Mouse (Mus musculus): ENCODE results near the gene Cacna1e. TPM values are rescaled to one million over a fixed set of nuclear protein-coding genes. Genes with fewer than 3 reads are reported as not detected.

The Cacna1e gene
- polyA plus RNA-seq, 1 experiment from 2014 or later = 0.20 TPM

GRCm38 (mm10) chr1:154415826-154416225, 468.5 kb downstream of the Cacna1e start:
- Histone ChIP-seq H3K27ac (ENCODE audit: low read depth) (no peak overlapping the region), H3K4me1 (ENCODE audit: insufficient read depth) (no peaks in the 10 kb centered on the region), H3K4me2 (ENCODE audit: low read depth, low read length) (no peak overlapping the region), H3K9me3 (ENCODE audit: low read length) (no peaks in the 10 kb centered on the region), H3K36me3 (replicated peaks; ENCODE audit: insufficient read depth, low read length) (no peaks in the 10 kb centered on the region), H3K27me3 (ENCODE audit: insufficient read depth, low read length) (no peaks in the 10 kb centered on the region), H3K4me3 (ENCODE audit: low read depth, low read length) (no peak overlapping the region), H3K9ac (replicated peaks) (no peak overlapping the region)
- ATAC-seq (no peak), DNase-seq (no peak)
- no peak for TF ChIP-seq CTCF (IDR thresholded peaks at IDR 0.05; ENCODE audit: low read depth)
- TF ChIP-seq EP300 (IDR thresholded peaks at IDR 0.05; ENCODE audit: low read depth) = no peak
- WGBS (ENCODE audit: insufficient replicate concordance) = 70% methylated on average over 10 of the region's 10 CpGs

- WGBS (ENCODE audit: insufficient replicate concordance) = 44% methylated on average over 3 of the region's 3 CpGs
- no peak overlapping the region for H3K4me2 ChIP-seq (ENCODE audit: low read depth, low read length)
- TF ChIP-seq EP300 (IDR thresholded peaks at IDR 0.05; ENCODE audit: low read depth) (no peak), CTCF (IDR thresholded peaks at IDR 0.05; ENCODE audit: low read depth) (no peak)
- H3K4me3 ChIP-seq (ENCODE audit: low read depth, low read length) = no peak overlapping the region
- no peaks in the 10 kb centered on the region for H3K36me3 ChIP-seq (replicated peaks; ENCODE audit: insufficient read depth, low read length)
- ATAC-seq (no peak), DNase-seq (no peak)
- no peak overlapping the region for H3K9ac ChIP-seq (replicated peaks)
- H3K27ac ChIP-seq (ENCODE audit: low read depth) = no peak overlapping the region
- no peaks in the 10 kb centered on the region for H3K27me3 ChIP-seq (ENCODE audit: insufficient read depth, low read length)
- H3K4me1 ChIP-seq (ENCODE audit: insufficient read depth) = no peaks in the 10 kb centered on the region
- H3K9me3 ChIP-seq (ENCODE audit: low read length) = no peaks in the 10 kb centered on the region
Observed at GRCm38 (mm10) chr1:154413138-154413537, 471.2 kb downstream of the Cacna1e start.

GRCm38 (mm10) chr1:154409051-154409450, 475.2 kb downstream of the Cacna1e start:
- no peak overlapping the region for H3K27ac ChIP-seq (ENCODE audit: low read depth)
- TF ChIP-seq CTCF (IDR thresholded peaks at IDR 0.05; ENCODE audit: low read depth) (no peak), EP300 (IDR thresholded peaks at IDR 0.05; ENCODE audit: low read depth) (no peak)
- WGBS (ENCODE audit: insufficient replicate concordance) = 58% methylated on average over 2 of the region's 2 CpGs
- no peaks in the 10 kb centered on the region for H3K27me3 ChIP-seq (ENCODE audit: insufficient read depth, low read length)
- ATAC-seq (no peak), DNase-seq (no peak)
- no peak overlapping the region for H3K4me2 ChIP-seq (ENCODE audit: low read depth, low read length)
- no peak overlapping the region for H3K9ac ChIP-seq (replicated peaks)
- no peaks in the 10 kb centered on the region for H3K36me3 ChIP-seq (replicated peaks; ENCODE audit: insufficient read depth, low read length)
- no peaks in the 10 kb centered on the region for H3K9me3 ChIP-seq (ENCODE audit: low read length)
- H3K4me1 ChIP-seq (ENCODE audit: insufficient read depth) = no peaks in the 10 kb centered on the region
- H3K4me3 ChIP-seq (ENCODE audit: low read depth, low read length) = no peak overlapping the region

DNA sequence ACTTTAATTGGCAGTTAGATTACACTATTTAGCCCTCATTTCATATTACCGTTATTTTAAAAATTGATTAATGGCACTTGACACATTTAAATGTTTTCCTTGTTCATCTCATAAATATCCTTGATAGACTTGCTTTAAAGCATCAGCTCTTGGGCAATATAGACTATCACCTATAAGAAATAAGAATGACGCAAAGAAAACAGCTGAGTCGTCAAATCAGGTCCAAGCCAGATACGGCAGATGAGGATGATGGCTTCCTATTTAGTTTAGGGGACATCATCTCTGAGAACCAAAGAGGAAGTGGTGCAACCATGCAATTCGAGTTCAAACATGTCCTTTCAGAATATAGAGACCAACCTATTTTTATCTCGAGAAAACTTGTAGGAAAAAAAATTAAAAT, 492.3 kb downstream of the Cacna1e start:
- no peak for TF ChIP-seq CTCF (IDR thresholded peaks at IDR 0.05; ENCODE audit: low read depth)
- TF ChIP-seq EP300 (IDR thresholded peaks at IDR 0.05; ENCODE audit: low read depth) = no peak
- H3K4me2 ChIP-seq (ENCODE audit: low read depth, low read length) = no peak overlapping the region
- H3K9ac ChIP-seq (replicated peaks) = no peak overlapping the region
- no peak overlapping the region for H3K4me3 ChIP-seq (ENCODE audit: low read depth, low read length)
- H3K4me1 ChIP-seq (ENCODE audit: insufficient read depth) = no peaks in the 10 kb centered on the region
- DNase-seq (no peak), ATAC-seq (no peak)
- WGBS (ENCODE audit: insufficient replicate concordance) = 67% methylated on average over 6 of the region's 6 CpGs
- no peak overlapping the region for H3K27ac ChIP-seq (ENCODE audit: low read depth)
- no peaks in the 10 kb centered on the region for H3K9me3 ChIP-seq (ENCODE audit: low read length)
- H3K27me3 ChIP-seq (ENCODE audit: insufficient read depth, low read length) = no peaks in the 10 kb centered on the region
- H3K36me3 ChIP-seq (replicated peaks; ENCODE audit: insufficient read depth, low read length) = no peaks in the 10 kb centered on the region

Other genes starting within 250 kb of the Cacna1e start
- 1.5 and 3.2 TPM in 2 replicates for gene Ier5, start 215.1 kb upstream of the Cacna1e start, polyA plus RNA-seq (2015; fragmentation: Nextera tagmentation; extraction: Ambion mirVana)